Mouse (Mus musculus) layer of hippocampus, postnatal 14 days (tissue): Measurements from ENCODE around the gene Cwc15. TPM values are rescaled to one million over a fixed set of nuclear protein-coding genes. Genes with fewer than 3 reads are reported as not detected.
"Not testable (repeated sequence)": the region's sequence is repeated elsewhere in the genome, so short reads cannot be mapped to it uniquely, and the experiment has no call there.

Experiments
- DNase-seq, 2 experiments: peaks; one replicate each; pipeline ENCODE4 v3.0.0; 2021 to 2022; ENCODE audit warnings: low spot score in 2 of 2, mixed read lengths in 1 of 2
- long read RNA-seq, 2 experiments: library from polyadenylated mRNA; stranded (forward); transcript quantifications; one replicate each; pipeline ENCODE4 v2.0.0; 2021
- total RNA-seq, 2 experiments: library from RNA; stranded (reverse); gene quantifications; 2 replicates each; pipeline ENCODE4 v1.2.3; 2021

Gene Cwc15
- total RNA-seq = 10 to 100 TPM; 72.4 to 89.5 TPM
- long read RNA-seq, experiment 1, transcript Cwc15-201 (7 exons, 1,111 nt) = major isoform, 38 of 45 reads
- long read RNA-seq, experiment 1, partial matches to known transcripts = 1 of 45 reads
- long read RNA-seq, experiment 1, other reads (novel, unspliced or antisense) = 3 of 45 reads
- long read RNA-seq, experiment 2, transcript Cwc15-201 (7 exons, 1,111 nt) = major isoform, 77 of 87 reads
- long read RNA-seq, experiment 2, transcript Cwc15-202 (7 exons, 831 nt) = minor isoform, 7 of 87 reads
- long read RNA-seq, experiment 2, partial matches to known transcripts = 1 of 87 reads
- long read RNA-seq, experiment 2, other reads (novel, unspliced or antisense) = 2 of 87 reads

GRCm38 (mm10) chr9:14500023-14500915, at the start of gene Cwc15, which contains the start of gene Kdm4d:
Cwc15 (plus strand) TSS chr9:14500617.
Kdm4d (minus strand) TSS chr9:14500482.
- DNase-seq = peak; percentile 91 to 98

- DNase-seq = not testable (repeated sequence)
Observed at GRCm38 (mm10) chr9:14451120-14451519, 49.3 kb upstream of the Cwc15 start.

GRCm38 (mm10) chr9:14456320-14456719, 44.1 kb upstream of the Cwc15 start:
- no peak for DNase-seq

GRCm38 (mm10) chr9:14462536-14462935, 37.9 kb upstream of the Cwc15 start:
- not testable (repeated sequence) for DNase-seq

DNA sequence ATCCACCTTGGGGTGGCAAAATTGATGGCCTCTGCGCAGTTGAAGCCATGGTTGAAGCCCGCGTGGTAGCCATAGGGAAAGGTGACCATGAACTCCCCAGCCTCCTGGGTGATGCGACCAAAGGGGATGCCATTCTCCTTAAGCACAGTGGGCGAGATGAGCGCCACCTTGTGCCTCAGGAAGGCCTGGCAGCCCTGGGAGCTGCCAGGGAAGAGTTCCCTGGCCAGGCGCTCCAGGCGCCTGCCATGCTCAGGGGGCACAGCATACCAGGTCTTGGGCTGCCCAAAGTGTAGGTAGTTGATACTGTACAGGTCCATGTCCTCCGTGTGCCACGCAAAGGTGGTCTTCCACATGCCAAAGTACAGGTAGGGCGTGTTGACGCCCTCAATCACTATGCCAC, 36.7 kb upstream of the Cwc15 start:
- DNase-seq = not testable (repeated sequence)

GRCm38 (mm10) chr9:14498896-14499705, 1.3 kb upstream of the Cwc15 start:
- no peak for DNase-seq

- no peak for DNase-seq
Observed at GRCm38 (mm10) chr9:14500916-14501424, 553 bp downstream of the Cwc15 start.

GRCm38 (mm10) chr9:14512633-14513445, 12.4 kb downstream of the Cwc15 start:
- DNase-seq = peak in 1 of 2 experiments; percentile 19

DNA sequence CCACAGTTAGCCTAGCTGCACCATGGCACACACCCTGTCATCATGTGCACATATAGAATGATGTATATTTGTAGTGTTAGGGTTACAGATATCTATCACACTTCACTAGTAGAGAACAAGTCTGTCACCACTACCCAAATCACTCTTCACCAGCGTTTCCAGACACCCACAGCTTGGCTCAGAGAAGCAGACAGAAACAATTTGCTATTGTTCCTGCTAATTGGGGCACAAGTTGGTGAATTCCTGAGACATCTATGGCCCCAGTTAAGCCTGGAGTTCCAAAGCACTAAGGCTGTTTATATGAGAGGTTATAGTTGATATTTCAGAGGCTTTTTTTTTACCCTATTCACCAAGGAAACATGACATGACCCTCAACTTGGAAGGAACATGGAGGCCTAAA, 16.9 kb downstream of the Cwc15 start:
- no peak for DNase-seq

GRCm38 (mm10) chr9:14518105-14518504, 17.7 kb downstream of the Cwc15 start:
- DNase-seq = no peak

- no peak for DNase-seq
Observed at GRCm38 (mm10) chr9:14520971-14521670, 20.7 kb downstream of the Cwc15 start.

- DNase-seq = no peak
Observed at GRCm38 (mm10) chr9:14521695-14522094, 21.3 kb downstream of the Cwc15 start.

- peak; percentile 79 to 86 for DNase-seq
Observed at GRCm38 (mm10) chr9:14523408-14524043, 23.1 kb downstream of the Cwc15 start.

GRCm38 (mm10) chr9:14530004-14530403, 29.6 kb downstream of the Cwc15 start:
- no peak for DNase-seq

DNA sequence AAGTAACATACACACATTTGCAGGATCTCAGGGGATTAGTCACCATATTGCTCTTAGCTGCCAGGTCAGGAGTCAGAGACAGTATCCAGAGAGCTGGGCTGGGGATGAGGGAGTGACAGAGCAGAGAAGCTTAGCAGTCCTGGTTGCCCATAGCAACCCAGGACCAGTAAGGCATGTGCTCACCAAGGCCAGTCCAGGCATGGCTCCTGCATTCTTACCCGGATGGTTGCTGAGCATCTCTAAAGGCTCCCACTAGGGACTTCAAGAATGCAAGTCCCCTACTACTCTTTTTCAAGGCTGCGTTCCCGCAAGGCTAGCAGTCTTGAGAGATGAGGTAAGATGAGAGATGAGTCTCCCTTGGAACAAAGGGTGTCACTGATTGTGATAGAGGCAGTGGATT, 31.9 kb downstream of the Cwc15 start:
- no peak for DNase-seq

- no peak for DNase-seq
Observed at GRCm38 (mm10) chr9:14533659-14534058, 33.2 kb downstream of the Cwc15 start.

DNA sequence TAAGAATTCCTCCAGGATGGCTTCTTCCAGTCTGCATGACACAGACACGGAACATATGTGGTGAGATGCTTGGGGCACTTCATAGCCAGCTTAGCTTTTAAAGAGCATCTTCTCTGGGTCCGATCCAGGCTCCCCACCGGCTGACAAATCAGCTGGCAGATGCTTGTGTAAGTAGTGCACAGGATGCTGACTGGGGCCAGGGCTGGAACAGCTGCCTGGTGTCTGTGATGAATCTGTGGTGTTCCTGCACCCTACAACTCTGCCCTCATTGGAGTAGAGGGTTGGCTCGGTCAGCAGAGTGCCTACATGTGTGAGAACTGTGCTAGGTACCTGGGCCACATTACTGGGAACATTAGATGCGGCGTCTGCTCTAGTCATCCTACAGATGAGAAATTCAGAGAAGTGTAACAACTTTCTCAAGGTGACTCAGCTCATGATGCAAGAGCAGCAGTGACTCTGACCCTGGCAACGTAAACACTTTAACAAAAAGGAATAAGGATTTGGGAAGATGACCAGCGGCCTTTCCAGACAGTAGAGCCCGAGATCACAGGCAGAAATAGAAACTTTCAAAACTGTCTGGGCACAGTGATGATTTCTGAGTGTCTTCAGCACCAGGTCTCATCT, 34.5 kb downstream of the Cwc15 start:
- no peak for DNase-seq

- no peak for DNase-seq
Observed at GRCm38 (mm10) chr9:14544034-14544757, 43.8 kb downstream of the Cwc15 start.
